13 mouse cellular contexts compared by ENCODE assay signal in the genomic region with DNA sequence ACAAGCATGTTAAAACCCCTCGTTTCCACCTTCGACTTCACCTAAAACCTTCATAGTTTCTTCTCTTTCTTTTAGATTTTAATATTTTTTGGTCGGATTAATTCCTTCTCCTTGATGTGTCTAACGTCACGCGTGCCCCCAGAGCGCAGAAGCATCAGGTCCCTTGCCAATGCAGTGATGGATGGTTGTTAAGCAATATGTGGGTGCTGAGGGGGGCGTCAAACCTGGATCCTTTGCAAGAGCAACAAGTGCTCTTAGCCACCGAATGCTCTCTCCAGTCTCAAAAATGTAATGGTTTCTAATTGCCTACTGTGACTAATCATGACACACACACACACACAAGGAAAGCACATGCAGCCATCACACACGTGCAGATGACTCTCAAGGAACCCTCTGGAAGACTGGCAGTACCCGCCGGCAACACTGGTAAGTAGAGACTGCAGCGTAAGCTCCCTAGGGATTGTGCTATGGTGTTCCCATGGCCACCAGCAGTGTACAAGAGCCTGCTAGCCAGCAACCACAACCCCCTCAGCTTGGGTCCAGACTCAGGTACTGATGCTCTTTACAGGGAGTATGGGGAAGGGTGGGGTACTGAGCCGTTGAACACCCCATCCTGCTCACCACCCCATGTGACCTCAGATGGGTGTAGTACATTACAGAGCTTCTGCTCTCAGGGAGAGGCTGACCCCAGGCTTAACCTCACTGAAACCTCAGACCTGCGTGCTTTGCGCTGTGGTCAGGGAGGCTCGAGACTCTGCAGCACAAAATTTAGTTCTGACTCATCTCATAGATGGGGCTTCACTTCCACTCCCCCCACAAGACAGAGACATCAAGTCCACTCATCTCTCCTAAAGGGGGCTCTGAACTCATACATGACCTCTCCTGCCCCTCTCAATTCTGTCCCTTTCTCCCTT. TPM values are rescaled to one million over a fixed set of nuclear protein-coding genes. Genes with fewer than 3 reads are reported as not detected.
DNase-seq lines count a peak whose midpoint lies in the region; ATAC-seq and TF ChIP-seq lines count a peak whose summit lies in the region.
"Had no signal": no experiment of that assay in that cellular context is flagged by ENCODE, and none has a peak within 500 bp of the region (broad histone marks: within the 10 kb centered on the region; RNA-seq: fewer than 3 reads in every experiment).

No protein-coding gene starts in this region.

- peaks cover 49% of the 10 kb centered on the region for H3K4me1 ChIP-seq in thymus, adult 2 months (replicated peaks; ENCODE audit: control insufficient read depth, insufficient read depth, low read length)
- peaks cover 22 to 48% of the 10 kb centered on the region in 2 experiments for H3K4me1 ChIP-seq in MEL (ENCODE audit: control insufficient read depth in 1 of 2, insufficient read depth in 2 of 2, low read length in 2 of 2)
- peaks cover 68% of the 10 kb centered on the region for H3K4me1 ChIP-seq in liver, embryonic 13.5 days (replicated peaks)
- peaks cover 10% of the 10 kb centered on the region for H3K4me1 ChIP-seq in small intestine, adult 2 months (ENCODE audit: control insufficient read depth, insufficient read depth, insufficient read length, low read length)
- H3K4me1 ChIP-seq in intestine, embryonic 15.5 days (replicated peaks), result peaks cover 28% of the 10 kb centered on the region

- peak overlapping the region; percentile 37 for H3K4me3 ChIP-seq in thymus, adult 2 months (ENCODE audit: control insufficient read depth, insufficient read depth, low read length)
- no peak overlapping the region for H3K4me3 ChIP-seq in MEL (ENCODE audit: control insufficient read depth in 1 of 2, insufficient read depth in 1 of 2, low read depth in 2 of 2, low read length in 2 of 2)
- peak overlapping the region; percentile 49 for H3K4me3 ChIP-seq in liver, embryonic 13.5 days (replicated peaks)
- peak overlapping the region; percentile 59 for H3K4me3 ChIP-seq in small intestine, adult 2 months (ENCODE audit: low read depth, low read length)
- H3K4me3 ChIP-seq in intestine, embryonic 15.5 days (replicated peaks), result no peak overlapping the region
- H3K4me3 ChIP-seq: heart, embryonic 13.5 days; hindbrain, embryonic 13.5 days; lung, embryonic 15.5 days had no signal

- H3K27ac ChIP-seq in thymus, adult 2 months (ENCODE audit: control insufficient read depth, insufficient read depth, low read length), result peak overlapping the region; percentile 62; the same call in 1 of the 2 replicates
- H3K27ac ChIP-seq in MEL (ENCODE audit: control insufficient read depth, low read depth, low read length), result no peak overlapping the region
- H3K27ac ChIP-seq in liver, embryonic 13.5 days, result peak overlapping the region; percentile 47; the same call in 1 of the 2 replicates
- H3K27ac ChIP-seq in small intestine, adult 2 months (ENCODE audit: insufficient read depth, low read depth, low read length), result peak overlapping the region; percentile 36; the same call in 1 of the 2 replicates
- H3K27ac ChIP-seq in intestine, embryonic 15.5 days, result no peak overlapping the region
- H3K27ac ChIP-seq: heart, embryonic 13.5 days; hindbrain, embryonic 13.5 days; lung, embryonic 15.5 days had no signal

- H3K27me3 ChIP-seq in thymus, adult 2 months (ENCODE audit: control insufficient read depth, insufficient read depth, low read length), result no peaks in the 10 kb centered on the region
- no peaks in the 10 kb centered on the region for H3K27me3 ChIP-seq in MEL (ENCODE audit: control insufficient read depth in 1 of 2, insufficient read depth in 2 of 2, low read length in 2 of 2)
- no peaks in the 10 kb centered on the region for H3K27me3 ChIP-seq in liver, embryonic 13.5 days
- no peaks in the 10 kb centered on the region for H3K27me3 ChIP-seq in small intestine, adult 2 months (ENCODE audit: control insufficient read depth, insufficient read depth, low read length)
- no peaks in the 10 kb centered on the region for H3K27me3 ChIP-seq in intestine, embryonic 15.5 days (replicated peaks)
- H3K27me3 ChIP-seq: lung, embryonic 15.5 days had no signal

- no peak for TF ChIP-seq CTCF in thymus, adult 2 months (IDR thresholded peaks at IDR 0.05; ENCODE audit: borderline replicate concordance, control insufficient read depth, extremely low read depth, insufficient read depth, low read length, poor library complexity)
- no peak for TF ChIP-seq CTCF in MEL (IDR thresholded peaks at IDR 0.05 in 2 of 3, conservative IDR thresholded peaks at IDR 0.05 in 1 of 3; ENCODE audit: control insufficient read depth in 1 of 3, insufficient read depth in 1 of 3, low read depth in 2 of 3, low read length in 3 of 3, poor library complexity in 1 of 3, severe bottlenecking in 1 of 3)
- TF ChIP-seq CTCF in small intestine, adult 2 months (IDR thresholded peaks at IDR 0.05; ENCODE audit: extremely low read depth, insufficient read length, insufficient replicate concordance, low read depth, low read length), result no peak

- no peaks in the 10 kb centered on the region for H3K9me3 ChIP-seq in MEL (replicated peaks; ENCODE audit: insufficient read depth, low read length)
- no peaks in the 10 kb centered on the region for H3K9me3 ChIP-seq in liver, embryonic 13.5 days (replicated peaks)
- no peaks in the 10 kb centered on the region for H3K9me3 ChIP-seq in intestine, embryonic 15.5 days
- H3K9me3 ChIP-seq: heart, embryonic 13.5 days; hindbrain, embryonic 13.5 days; lung, embryonic 15.5 days had no signal

- H3K9ac ChIP-seq in MEL (ENCODE audit: control insufficient read depth, low read depth, low read length, poor library complexity, severe bottlenecking), result no peak overlapping the region
- peak overlapping the region; percentile 58; the same call in 1 of the 2 replicates for H3K9ac ChIP-seq in liver, embryonic 13.5 days
- H3K9ac ChIP-seq in intestine, embryonic 15.5 days, result no peak overlapping the region
- H3K9ac ChIP-seq: heart, embryonic 13.5 days; hindbrain, embryonic 13.5 days; lung, embryonic 15.5 days had no signal

- 61% methylated on average over 17 of the region's 17 CpGs for WGBS in thymus, adult 2 months
- 65% methylated on average over 17 of the region's 17 CpGs for WGBS in liver, embryonic 13.5 days (ENCODE audit: insufficient replicate concordance)
- 81% methylated on average over 17 of the region's 17 CpGs for WGBS in small intestine, adult 2 months
- WGBS in intestine, embryonic 15.5 days, result 84% methylated on average over 17 of the region's 17 CpGs

- H3K79me2 ChIP-seq in MEL (ENCODE audit: control insufficient read depth, insufficient read depth, low read length, poor library complexity), result no peaks in the 10 kb centered on the region

- H3K36me3 ChIP-seq in thymus, adult 2 months (ENCODE audit: control insufficient read depth, insufficient read depth, low read length), result no peaks in the 10 kb centered on the region
- H3K36me3 ChIP-seq in MEL (ENCODE audit: control insufficient read depth in 1 of 2, insufficient read depth in 2 of 2, low read length in 2 of 2), result peaks cover 0 to 25% of the 10 kb centered on the region in 2 experiments; a peak in 2 of 4 replicates
- H3K36me3 ChIP-seq in liver, embryonic 13.5 days, result no peaks in the 10 kb centered on the region
- H3K36me3 ChIP-seq in small intestine, adult 2 months (ENCODE audit: control insufficient read depth, insufficient read depth, low read length), result no peaks in the 10 kb centered on the region
- no peaks in the 10 kb centered on the region for H3K36me3 ChIP-seq in intestine, embryonic 15.5 days
- H3K36me3 ChIP-seq: hindbrain, embryonic 13.5 days had no signal

- TF ChIP-seq RAD21 in MEL (IDR thresholded peaks at IDR 0.05; ENCODE audit: low read depth, low read length), result no peak

- peak overlapping the region; percentile 66 for H3K4me2 ChIP-seq in liver, embryonic 13.5 days
- H3K4me2 ChIP-seq in intestine, embryonic 15.5 days (replicated peaks), result no peak overlapping the region
- H3K4me2 ChIP-seq: heart, embryonic 13.5 days; hindbrain, embryonic 13.5 days; lung, embryonic 15.5 days had no signal

- no peak for TF ChIP-seq EP300 in MEL (IDR thresholded peaks at IDR 0.05; ENCODE audit: low read depth in 1 of 2, low read length in 2 of 2)

- DNase-seq in thymus, adult 2 months, result peak; percentile 31
- no peak for DNase-seq in thymus, postnatal 25 days
- no peak for DNase-seq in MEL (ENCODE audit: low read depth, low spot score)
- DNase-seq in liver, embryonic 13.5 days, result no peak
- no peak for DNase-seq in ovary, postnatal 36 days (ENCODE audit: low spot score)
- DNase-seq in frontal cortex, postnatal 14 days (ENCODE audit: low spot score in 2 of 2), result no peak
- DNase-seq: cerebellum, postnatal 14 days had no signal

- TF ChIP-seq POLR2A in thymus, adult 2 months (IDR thresholded peaks at IDR 0.05; ENCODE audit: control insufficient read depth, extremely low read depth, insufficient read depth, low read length, poor library complexity), result no peak
- no peak for TF ChIP-seq POLR2A in MEL (IDR thresholded peaks at IDR 0.05; ENCODE audit: control insufficient read depth in 1 of 2, insufficient read depth in 1 of 2, low read depth in 1 of 2, low read length in 2 of 2, poor library complexity in 1 of 2)
- TF ChIP-seq POLR2A in small intestine, adult 2 months (IDR thresholded peaks at IDR 0.05; ENCODE audit: low read depth, low read length), result no peak

- ATAC-seq in liver, embryonic 13.5 days (ENCODE audit: low read depth), result no peak
- no peak for ATAC-seq in intestine, embryonic 15.5 days

RNA-seq across cellular contexts. Expression of a gene that starts 1.1 kb away (rescaled TPM):
- polyA plus RNA-seq in thymus, adult 2 months (2012; rRNA removed), result 72.6 and 82.8 TPM in 2 replicates
- total RNA-seq in MEL (2012; rRNA removed), result 7.4 TPM in 2 replicates
- 10 to 100 TPM in 1 of 2 experiments, not detected in 1; 15.2 TPM for polyA plus RNA-seq in MEL (2012; ENCODE audit: insufficient read depth in 1 of 2, insufficient read length in 2 of 2, low read depth in 1 of 2, low replicate concordance in 2 of 2, missing spikeins in 1 of 2)
- 5.5 and 6.5 TPM in 2 replicates for polyA plus RNA-seq in liver, embryonic 13.5 days (2015; fragmentation: Nextera tagmentation; extraction: Ambion mirVana)
- polyA plus RNA-seq in small intestine, adult 2 months (2012; rRNA removed), result 16.4 and 23.2 TPM in 2 replicates
- polyA plus RNA-seq in intestine, embryonic 15.5 days (2015; fragmentation: Nextera tagmentation; extraction: Ambion mirVana), result 10.8 and 12.9 TPM in 2 replicates

RNA-seq across cellular contexts. Expression of a gene that starts 26.1 kb away (rescaled TPM):
- polyA plus RNA-seq in thymus, adult 2 months (2012; rRNA removed), result 77.6 and 82.1 TPM in 2 replicates
- total RNA-seq in MEL (2012; rRNA removed), result 4.1 and 5.3 TPM in 2 replicates
- 10 to 100 TPM in 1 of 2 experiments, not detected in 1; 10.5 TPM for polyA plus RNA-seq in MEL (2012; ENCODE audit: insufficient read depth in 1 of 2, insufficient read length in 2 of 2, low read depth in 1 of 2, low replicate concordance in 2 of 2, missing spikeins in 1 of 2)
- polyA plus RNA-seq in liver, embryonic 13.5 days (2015; fragmentation: Nextera tagmentation; extraction: Ambion mirVana), result 20.8 and 22.0 TPM in 2 replicates
- polyA plus RNA-seq in small intestine, adult 2 months (2012; rRNA removed), result 12.7 and 21.1 TPM in 2 replicates
- polyA plus RNA-seq in intestine, embryonic 15.5 days (2015; fragmentation: Nextera tagmentation; extraction: Ambion mirVana), result 45.8 and 49.3 TPM in 2 replicates

RNA-seq across cellular contexts. Expression of a gene that starts 26.7 kb away (rescaled TPM):
- 18.9 and 23.7 TPM in 2 replicates for polyA plus RNA-seq in thymus, adult 2 months (2012; rRNA removed)
- total RNA-seq in MEL (2012; rRNA removed), result 0.39 and 0.59 TPM in 2 replicates
- polyA plus RNA-seq in MEL (2012; ENCODE audit: insufficient read depth in 1 of 2, insufficient read length in 2 of 2, low read depth in 1 of 2, low replicate concordance in 2 of 2, missing spikeins in 1 of 2), result 1 to 10 TPM in 1 of 2 experiments, not detected in 1; 5.8 TPM
- 2.5 and 3.0 TPM in 2 replicates for polyA plus RNA-seq in liver, embryonic 13.5 days (2015; fragmentation: Nextera tagmentation; extraction: Ambion mirVana)
- polyA plus RNA-seq in small intestine, adult 2 months (2012; rRNA removed), result 5.9 and 6.7 TPM in 2 replicates
- 15.8 and 16.5 TPM in 2 replicates for polyA plus RNA-seq in intestine, embryonic 15.5 days (2015; fragmentation: Nextera tagmentation; extraction: Ambion mirVana)

RNA-seq across cellular contexts. Expression of a gene that starts 27.6 kb away (rescaled TPM):
- 69.6 and 71.9 TPM in 2 replicates for polyA plus RNA-seq in thymus, adult 2 months (2012; rRNA removed)
- 39.9 and 40.5 TPM in 2 replicates for total RNA-seq in MEL (2012; rRNA removed)
- polyA plus RNA-seq in MEL (2012; ENCODE audit: insufficient read depth in 1 of 2, insufficient read length in 2 of 2, low read depth in 1 of 2, low replicate concordance in 2 of 2, missing spikeins in 1 of 2), result 10 to 100 TPM in 1 of 2 experiments, not detected in 1; 50.1 TPM
- 14.8 and 21.8 TPM in 2 replicates for polyA plus RNA-seq in liver, embryonic 13.5 days (2015; fragmentation: Nextera tagmentation; extraction: Ambion mirVana)
- 5.7 and 13.4 TPM in 2 replicates for polyA plus RNA-seq in small intestine, adult 2 months (2012; rRNA removed)
- polyA plus RNA-seq in intestine, embryonic 15.5 days (2015; fragmentation: Nextera tagmentation; extraction: Ambion mirVana), result 41.3 and 44.1 TPM in 2 replicates

RNA-seq across cellular contexts. Expression of a gene that starts 39.7 kb away (rescaled TPM):
- 0.30 and 0.31 TPM in 2 replicates for polyA plus RNA-seq in thymus, adult 2 months (2012; rRNA removed)
- total RNA-seq in MEL (2012; rRNA removed), result not detected in 2 replicates
- under 1 TPM in 1 of 2 experiments, not detected in 1; 0.04 TPM for polyA plus RNA-seq in MEL (2012; ENCODE audit: insufficient read depth in 1 of 2, insufficient read length in 2 of 2, low read depth in 1 of 2, low replicate concordance in 2 of 2, missing spikeins in 1 of 2)
- not detected in 2 replicates for polyA plus RNA-seq in liver, embryonic 13.5 days (2015; fragmentation: Nextera tagmentation; extraction: Ambion mirVana)
- not detected in 2 replicates for polyA plus RNA-seq in small intestine, adult 2 months (2012; rRNA removed)
- polyA plus RNA-seq in intestine, embryonic 15.5 days (2015; fragmentation: Nextera tagmentation; extraction: Ambion mirVana), result 0.08 and 0.14 TPM in 2 replicates
- total RNA-seq: layer of hippocampus, postnatal 25 days had no signal
- polyA plus RNA-seq: heart, embryonic 13.5 days had no signal

Comparison
In these comparisons a context has a peak if more than half of its experiments do, and no peak if none do; other contexts are left out.
1. H3K27ac ChIP-seq: peak in thymus, adult 2 months (single experiment), liver, embryonic 13.5 days (single experiment) and small intestine, adult 2 months (single experiment); none in MEL (single experiment) and intestine, embryonic 15.5 days (single experiment).
2. H3K4me3 ChIP-seq: peak in thymus, adult 2 months (single experiment), liver, embryonic 13.5 days (single experiment) and small intestine, adult 2 months (single experiment); none in MEL (0 of 2) and intestine, embryonic 15.5 days (single experiment).